Mouse (Mus musculus): Measurements from ENCODE around the gene Ccz1.
A peak's percentile ranks its signal among the peaks of the same experiment; 100 is the strongest.

Gene Ccz1

DNA sequence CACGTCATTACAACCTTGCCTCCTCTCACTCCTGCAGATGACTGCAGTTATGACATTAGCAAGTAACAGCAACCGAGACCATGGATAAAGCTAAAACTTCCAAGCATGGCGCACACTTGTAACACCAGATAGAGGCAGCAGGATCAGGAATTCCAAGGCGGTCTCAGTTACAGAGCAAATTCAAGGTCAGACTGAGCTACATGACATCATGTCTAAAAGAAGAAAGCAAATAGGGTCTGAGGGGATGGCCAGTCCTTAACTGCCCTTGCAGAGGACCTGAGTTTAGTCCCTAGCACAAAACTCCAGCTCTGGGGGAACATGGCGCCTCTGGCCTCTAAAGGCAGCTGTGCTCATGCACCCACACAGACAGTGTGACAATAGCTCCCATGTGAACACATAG lies 20.8 kb downstream of the Ccz1 start:
- no peak for DNase-seq

GRCm38 (mm10) chr5:143993260-143993659 lies 21.4 kb downstream of the Ccz1 start:
- DNase-seq: no peak

DNA sequence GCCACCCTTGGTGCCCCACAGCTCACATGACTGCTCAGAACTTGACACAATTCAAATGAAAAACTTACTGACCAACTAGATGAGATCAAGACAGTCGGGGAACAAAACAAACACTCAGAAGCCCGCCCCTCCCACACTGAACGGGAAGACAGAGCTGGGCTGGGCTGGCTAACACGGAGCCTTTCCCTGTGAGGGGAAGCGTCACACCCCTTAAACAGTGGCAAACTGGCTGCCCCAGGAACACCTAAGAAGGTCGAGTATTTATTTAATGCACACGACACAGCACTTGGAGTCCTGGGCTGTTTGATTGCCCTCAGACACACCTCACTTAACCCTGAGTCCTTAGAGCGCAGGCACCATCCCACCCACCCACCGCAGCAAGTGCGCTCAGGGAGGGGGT lies 22.0 kb downstream of the Ccz1 start:
- DNase-seq: no peak

- no peak for DNase-seq
These were observed 24.6 kb downstream of the Ccz1 start for GRCm38 (mm10) chr5:143990086-143990485.

- DNase-seq: no peak
These were observed 25.6 kb downstream of the Ccz1 start for GRCm38 (mm10) chr5:143989046-143989445.

- DNase-seq: no peak
These were observed 27.1 kb downstream of the Ccz1 start for GRCm38 (mm10) chr5:143987596-143987995.

DNA sequence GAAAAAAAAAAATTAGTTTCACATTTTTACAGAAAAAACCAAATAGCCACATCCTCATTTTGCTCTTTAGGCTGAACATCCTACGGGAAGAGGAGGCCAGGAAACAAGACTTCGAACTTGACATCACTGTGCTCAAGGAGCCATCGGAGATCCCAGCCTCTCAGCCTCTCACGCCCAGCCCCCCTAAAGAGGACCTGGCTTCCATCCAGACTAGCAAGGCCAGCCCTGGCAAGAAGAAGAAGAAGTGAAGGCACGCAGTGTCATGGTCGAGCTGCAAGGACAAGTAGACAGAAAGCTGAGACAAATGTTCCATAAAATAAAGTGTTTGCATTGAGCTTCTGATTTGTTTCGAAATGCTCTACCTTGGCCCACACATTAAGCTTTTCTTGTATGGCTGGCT lies 29.3 kb downstream of the Ccz1 start:
- no peak for DNase-seq

- DNase-seq: no peak
These were observed 32.3 kb downstream of the Ccz1 start for GRCm38 (mm10) chr5:143982361-143982760.

DNA sequence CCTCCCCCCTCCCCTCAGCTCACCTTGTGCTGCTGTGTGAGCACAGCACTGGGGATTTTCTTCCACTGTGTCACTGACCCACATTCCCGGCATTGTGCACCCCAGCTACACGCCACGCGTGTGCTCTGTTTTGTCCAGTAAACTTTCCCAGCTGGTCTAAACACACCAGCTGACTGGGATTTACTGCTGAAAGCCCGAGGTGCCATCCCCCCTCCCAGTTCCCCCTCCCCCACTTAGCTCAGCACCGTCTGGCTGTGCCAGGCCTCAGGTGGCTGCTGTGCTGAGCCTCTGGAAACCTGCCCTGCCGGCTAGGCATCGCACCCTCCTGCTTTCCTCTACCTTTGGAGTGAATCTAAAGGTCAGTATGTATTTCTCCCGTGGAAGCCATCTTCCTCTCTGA lies 33.8 kb downstream of the Ccz1 start:
- DNase-seq: peak; percentile 6

- no peak for DNase-seq
These were observed 37.8 kb downstream of the Ccz1 start for GRCm38 (mm10) chr5:143976726-143977431.

DNA sequence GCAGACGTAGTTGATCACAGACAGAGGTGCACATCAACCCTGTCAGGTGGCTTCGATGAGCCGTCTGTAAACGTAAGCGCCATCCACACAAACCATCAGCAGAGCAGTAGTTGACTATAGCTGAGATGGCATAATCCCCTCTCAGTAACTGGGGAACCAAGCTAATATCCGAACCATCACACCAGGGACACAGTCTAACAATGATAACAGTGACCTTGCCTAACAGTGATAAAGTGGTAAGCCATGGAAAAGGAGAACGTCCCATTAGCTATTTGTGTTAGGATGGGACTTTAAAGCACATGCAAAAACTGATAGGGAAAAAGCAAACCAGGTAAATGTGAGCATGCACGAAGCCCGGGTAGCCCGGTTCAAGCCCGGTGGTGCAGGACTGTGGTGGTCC lies 38.4 kb downstream of the Ccz1 start:
- DNase-seq: no peak

DNA sequence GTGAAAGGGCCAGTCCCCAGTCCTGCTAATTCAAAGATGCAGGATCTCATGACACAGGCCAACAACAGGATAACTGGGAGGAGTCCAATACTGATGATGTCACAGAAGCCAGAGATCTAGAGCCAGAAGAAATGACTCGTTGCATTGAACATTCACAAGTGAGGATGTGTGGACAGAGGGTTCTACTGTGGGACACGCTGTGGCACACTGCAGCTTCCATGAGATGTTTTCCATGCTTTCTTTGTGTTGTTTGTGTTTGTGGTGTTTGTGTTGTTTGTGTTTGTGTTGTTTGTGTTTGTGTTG lies 39.1 kb downstream of the Ccz1 start:
- no peak for DNase-seq

DNA sequence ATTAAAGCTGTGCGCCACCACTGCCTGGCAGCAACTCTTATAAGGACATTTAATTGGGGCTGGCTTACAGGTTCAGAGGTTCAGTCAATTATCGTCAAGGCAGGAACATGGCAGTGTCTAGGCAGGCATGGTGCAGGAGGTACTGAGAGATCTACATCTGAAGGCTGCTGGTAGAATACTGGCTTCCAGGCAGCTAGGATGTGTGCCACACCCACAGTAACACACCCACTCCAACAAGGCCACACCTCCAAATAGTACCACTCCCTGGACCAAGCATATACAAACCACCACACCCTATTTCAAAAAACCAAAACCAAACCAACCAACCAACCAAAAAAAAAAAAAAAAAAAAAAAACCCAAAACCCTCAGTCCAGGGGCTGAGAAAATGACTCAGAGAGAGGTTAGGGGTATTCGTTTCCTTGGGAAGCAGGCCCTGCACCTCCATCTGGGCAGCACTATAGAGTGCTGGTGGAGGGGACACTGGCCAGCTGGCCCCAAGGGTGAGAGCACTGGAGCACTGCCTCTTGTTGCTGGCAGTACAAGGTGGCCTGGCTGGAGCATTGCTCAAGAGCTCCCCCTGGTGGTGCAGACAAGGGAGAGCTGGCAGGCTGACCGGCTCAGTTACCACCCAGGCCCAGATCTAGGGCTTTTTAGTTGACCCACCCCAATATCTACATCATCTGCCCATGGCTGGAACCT lies 39.6 kb downstream of the Ccz1 start:
- DNase-seq: peak; percentile 48

GRCm38 (mm10) chr5:143972628-143973027 lies 42.0 kb downstream of the Ccz1 start:
- no peak for DNase-seq

GRCm38 (mm10) chr5:143966671-143967070 lies 48.0 kb downstream of the Ccz1 start:
- no peak for DNase-seq

GRCm38 (mm10) chr5:143965586-143966345 lies 48.9 kb downstream of the Ccz1 start:
- no peak for DNase-seq

DNA sequence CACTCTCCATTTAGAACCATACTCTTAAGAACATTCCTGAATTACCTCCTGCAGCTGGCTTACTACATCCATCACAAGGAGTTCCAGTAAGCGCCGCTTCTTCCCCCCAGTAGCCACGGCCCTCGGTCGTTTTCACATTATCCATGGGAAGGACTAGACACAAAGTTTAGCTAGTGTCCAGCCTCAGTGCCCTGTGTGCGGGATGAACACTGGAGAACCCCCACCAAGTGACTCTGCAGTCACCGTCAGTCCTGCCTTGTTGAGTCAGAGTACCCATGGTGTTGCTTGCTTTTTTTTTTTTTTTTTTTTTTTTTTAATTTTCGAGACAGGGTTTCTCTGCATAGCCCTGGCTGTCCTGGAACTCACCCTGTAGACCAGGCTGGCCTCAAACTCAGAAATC lies 53.5 kb downstream of the Ccz1 start:
- DNase-seq: no peak

DNA sequence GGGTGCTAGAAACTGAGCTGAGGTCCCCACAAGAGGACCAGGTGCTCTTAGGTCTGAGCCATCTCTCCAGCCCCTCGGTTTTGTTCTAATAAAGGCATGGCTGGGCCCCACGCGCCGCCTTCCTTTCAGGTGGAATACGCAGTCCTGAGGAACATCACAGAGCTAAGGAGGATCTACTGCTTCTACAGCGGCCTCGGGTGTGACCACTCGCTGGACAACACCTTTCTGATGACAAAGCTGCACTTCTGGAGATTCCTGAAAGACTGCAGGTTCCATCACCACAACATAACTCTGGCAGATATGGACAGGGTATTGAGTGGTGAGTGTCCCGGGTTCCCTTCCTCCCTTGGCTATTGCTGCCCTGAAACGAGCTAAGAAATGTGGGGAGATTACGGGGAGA lies 55.1 kb downstream of the Ccz1 start:
- DNase-seq: no peak

DNA sequence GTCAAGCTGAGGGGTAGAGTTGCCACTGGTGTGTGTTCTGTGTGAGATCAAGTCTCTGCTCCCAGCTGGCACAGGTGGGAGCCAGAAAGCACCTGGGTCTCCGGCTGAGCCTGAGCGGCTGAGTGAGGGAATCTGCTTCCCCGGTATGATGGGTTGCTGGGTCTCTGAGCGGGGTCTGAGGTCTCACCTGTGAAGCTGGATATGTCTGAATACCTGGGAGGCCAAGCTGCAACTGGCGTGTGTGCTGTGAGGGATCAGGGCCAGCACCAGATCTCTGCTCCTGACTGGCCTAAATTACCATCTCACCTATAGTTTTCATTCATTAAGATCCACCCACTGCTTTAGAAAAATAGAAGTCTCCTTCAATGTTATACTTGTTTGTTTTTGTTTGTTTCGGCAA lies 57.6 kb downstream of the Ccz1 start:
- DNase-seq: no peak

- no peak for DNase-seq
These were observed 64.7 kb downstream of the Ccz1 start for GRCm38 (mm10) chr5:143950016-143950415.

- DNase-seq: no peak
These were observed 66.3 kb downstream of the Ccz1 start for GRCm38 (mm10) chr5:143948361-143948760.

DNA sequence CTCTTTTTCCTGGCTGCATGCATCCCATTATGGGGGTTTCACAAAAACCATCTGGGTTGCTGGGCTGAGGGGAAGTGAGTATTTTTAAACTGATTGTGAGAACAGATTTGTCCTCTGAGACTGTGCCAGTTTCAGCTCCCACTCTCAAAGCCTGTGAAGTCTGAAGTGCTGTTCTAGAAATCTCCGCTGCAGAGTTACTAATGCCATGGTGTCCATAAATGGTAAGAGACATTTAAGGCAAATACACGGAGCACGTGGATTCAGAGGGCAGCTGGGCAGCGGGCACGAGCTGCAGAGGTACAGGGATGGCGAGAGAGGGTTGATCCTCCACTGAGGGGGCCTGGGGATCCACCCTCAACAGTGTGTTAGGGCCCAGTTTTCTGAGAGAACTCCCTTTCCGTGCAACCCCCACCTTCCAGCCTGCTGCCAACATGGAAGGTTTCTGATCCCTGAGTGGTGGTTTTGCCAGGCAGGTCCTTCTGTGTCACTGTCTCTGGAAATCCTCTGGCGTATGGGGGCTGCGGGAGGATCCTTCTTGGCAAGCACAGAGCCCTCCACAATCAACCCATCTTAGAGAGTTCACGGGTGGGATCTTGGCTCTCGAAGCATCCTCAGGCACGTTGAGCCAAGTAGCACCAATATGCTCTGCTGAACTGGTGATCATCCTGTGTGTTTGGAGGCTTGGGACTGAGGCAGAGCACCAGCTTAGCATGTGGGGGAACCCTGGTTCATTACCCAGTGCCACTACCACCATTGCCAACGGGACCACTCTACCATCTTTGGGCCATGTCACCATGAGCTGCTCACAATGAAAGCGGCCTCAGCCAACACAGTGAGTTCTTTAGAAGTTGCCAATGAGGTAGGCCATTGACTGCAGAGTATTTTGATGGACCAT lies 71.2 kb downstream of the Ccz1 start:
- no peak for DNase-seq

- no peak for DNase-seq
These were observed 73.1 kb downstream of the Ccz1 start for GRCm38 (mm10) chr5:143941588-143941987.

Measured in cerebellum, adult 9-11 months (tissue).